Mouse (Mus musculus): ENCODE measurements around the gene Chd3. TPM values are rescaled to one million over a fixed set of nuclear protein-coding genes. Genes with fewer than 3 reads are reported as not detected.
"Not testable (repeated sequence)": the region's sequence is repeated elsewhere in the genome, so short reads cannot be mapped to it uniquely, and the experiment has no call there.

Gene Chd3
- polyA plus RNA-seq, 1 experiment from 2014 or later: 26.5 TPM

DNA sequence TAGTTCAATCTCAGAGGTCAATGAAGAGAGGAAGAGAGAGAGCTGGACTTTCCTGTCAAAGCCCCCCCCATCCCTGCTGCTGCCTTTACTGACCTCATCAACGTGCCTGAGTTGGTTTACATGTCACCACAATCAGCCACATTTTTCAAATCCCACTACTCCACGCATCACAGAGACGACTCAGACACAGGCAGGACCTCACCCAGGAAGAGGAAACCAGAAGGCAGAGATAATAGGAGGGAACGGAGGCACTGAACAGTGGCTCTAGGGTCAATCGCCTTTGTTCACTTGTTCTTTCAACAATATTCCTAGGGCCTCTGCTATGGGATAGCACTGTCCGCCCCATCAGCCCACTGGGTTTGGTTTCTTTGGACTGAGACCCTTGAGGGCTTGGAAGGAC is 41.6 kb downstream of the Chd3 start:
- H3K27ac ChIP-seq: no peak overlapping the region
- H3K36me3 ChIP-seq: no peaks in the 10 kb centered on the region
- DNase-seq (ENCODE audit: low spot score): no peak
- peaks cover 57% of the 10 kb centered on the region for H3K4me1 ChIP-seq
- no peak overlapping the region for H3K4me3 ChIP-seq
- 38% methylated on average over 6 of the region's 6 CpGs for WGBS
- no peaks in the 10 kb centered on the region for H3K9me3 ChIP-seq
- H3K27me3 ChIP-seq (ENCODE audit: insufficient read depth, poor library complexity, severe bottlenecking): peaks cover 51% of the 10 kb centered on the region

DNA sequence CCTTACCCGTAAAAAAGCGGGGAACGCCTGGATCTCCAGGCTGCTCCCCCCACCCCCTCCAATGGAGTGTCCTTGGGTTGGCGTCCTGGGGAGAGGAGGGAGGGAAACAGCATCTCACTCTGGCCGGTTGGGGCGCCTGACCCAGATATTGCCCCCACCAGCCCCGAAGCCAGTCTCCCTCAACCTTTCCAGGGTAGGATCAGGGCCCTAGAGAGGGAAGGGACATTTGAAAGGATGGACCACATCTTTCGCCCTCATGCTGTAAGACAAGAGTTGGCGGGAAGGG is 42.1 kb downstream of the Chd3 start:
- no peaks in the 10 kb centered on the region for H3K9me3 ChIP-seq
- peaks cover 51% of the 10 kb centered on the region for H3K27me3 ChIP-seq (ENCODE audit: insufficient read depth, poor library complexity, severe bottlenecking)
- no peaks in the 10 kb centered on the region for H3K36me3 ChIP-seq
- 11% methylated on average over 9 of the region's 9 CpGs for WGBS
- no peak for DNase-seq (ENCODE audit: low spot score)
- H3K4me3 ChIP-seq: peak overlapping the region; percentile 74
- H3K27ac ChIP-seq: no peak overlapping the region
- H3K4me1 ChIP-seq: peaks cover 57% of the 10 kb centered on the region

DNA sequence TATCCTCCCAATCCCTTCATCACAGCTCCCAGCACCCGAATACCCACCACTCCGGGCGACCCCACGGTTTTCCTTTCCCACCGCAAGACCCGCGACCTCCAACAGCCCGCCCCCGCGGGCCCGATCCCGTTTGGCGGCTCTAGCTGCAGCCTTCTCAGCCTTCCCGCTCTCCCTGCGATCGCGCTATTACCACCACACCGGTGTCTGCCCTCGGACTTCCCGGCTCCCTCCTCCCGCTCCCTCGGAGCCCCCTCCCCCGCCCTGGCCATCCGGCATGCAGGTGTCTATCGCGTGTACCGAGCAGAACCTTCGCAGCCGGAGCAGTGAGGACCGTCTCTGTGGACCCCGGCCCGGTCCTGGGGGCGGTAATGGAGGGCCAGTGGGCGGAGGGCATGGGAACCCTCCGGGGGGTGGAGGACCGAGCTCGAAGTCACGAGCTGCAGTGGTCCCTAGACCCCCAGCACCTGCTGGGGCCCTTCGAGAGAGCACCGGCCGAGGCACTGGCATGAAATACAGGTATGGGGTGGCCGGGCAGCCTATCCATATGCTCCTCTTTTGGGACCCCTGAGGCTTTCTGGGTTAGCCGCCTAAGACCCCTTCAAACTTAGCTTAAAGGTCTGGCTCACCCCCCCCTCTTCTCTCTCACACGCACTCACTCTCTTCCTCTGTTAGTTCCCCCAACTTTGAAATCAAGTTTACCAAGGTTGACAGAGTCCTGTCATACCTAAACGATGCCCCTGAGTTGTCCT is 42.6 kb downstream of the Chd3 start:
- Histone ChIP-seq H3K4me3 (peak overlapping the region; percentile 74), H3K36me3 (no peaks in the 10 kb centered on the region), H3K4me1 (peaks cover 55% of the 10 kb centered on the region), H3K27me3 (ENCODE audit: insufficient read depth, poor library complexity, severe bottlenecking) (peaks cover 51% of the 10 kb centered on the region), H3K9me3 (no peaks in the 10 kb centered on the region), H3K27ac (peak overlapping the region; percentile 82)
- under 1% methylated on average over 45 of the region's 45 CpGs for WGBS
- no peak for DNase-seq (ENCODE audit: low spot score)

DNA sequence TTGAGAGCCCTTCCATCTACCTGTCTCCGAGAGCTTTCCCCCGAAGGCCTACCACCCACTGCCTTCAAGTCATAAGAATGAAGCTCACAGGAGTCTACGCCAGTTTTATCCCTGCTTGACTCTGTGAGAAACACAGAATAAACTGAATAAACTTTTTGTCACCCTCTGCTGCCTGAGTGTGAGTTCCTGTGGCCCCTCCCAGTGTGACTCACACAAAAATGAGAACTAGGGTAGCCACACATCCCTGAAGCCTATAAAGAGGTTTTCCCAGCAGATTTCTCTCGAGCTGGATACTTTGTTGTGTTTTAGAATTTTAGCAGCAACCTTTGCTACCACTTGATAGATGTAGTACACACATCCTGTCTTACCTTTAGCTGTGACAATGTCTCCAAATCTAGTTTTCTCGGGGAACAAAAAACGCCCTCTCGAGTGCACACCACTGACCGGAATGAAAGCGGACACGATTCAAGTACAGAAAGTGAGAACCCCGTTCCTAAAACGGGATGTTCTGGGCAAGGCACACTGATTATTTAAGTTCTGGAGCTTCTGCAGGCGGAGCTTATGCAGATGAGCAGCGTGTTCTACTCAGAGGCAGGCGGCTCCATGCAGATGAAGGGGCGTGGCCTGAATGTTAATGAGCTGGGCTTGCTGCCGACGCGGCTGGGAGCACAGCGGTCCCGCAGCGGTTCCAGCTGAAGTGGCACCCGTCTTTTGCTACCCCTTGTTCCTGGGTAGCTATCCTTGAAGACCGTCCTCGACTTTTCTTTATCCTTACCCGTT is 43.4 kb downstream of the Chd3 start, which contains the start of gene Kcnab3:
Gene Kcnab3 (plus strand): TSS at position 631 of the 780 bp plus-strand sequence.
- Histone ChIP-seq H3K9me3 (no peaks in the 10 kb centered on the region), H3K4me3 (peak within 1 kb of the TSS; percentile 74), H3K27ac (peak within 1 kb of the TSS; percentile 82), H3K36me3 (peaks cover 3% of the 10 kb centered on the region), H3K4me1 (peaks cover 48% of the 10 kb centered on the region), H3K27me3 (ENCODE audit: insufficient read depth, poor library complexity, severe bottlenecking) (peaks cover 46% of the 10 kb centered on the region)
- DNase-seq (ENCODE audit: low spot score): peak; percentile 94
- WGBS: 12% methylated on average over 26 of the region's 26 CpGs

DNA sequence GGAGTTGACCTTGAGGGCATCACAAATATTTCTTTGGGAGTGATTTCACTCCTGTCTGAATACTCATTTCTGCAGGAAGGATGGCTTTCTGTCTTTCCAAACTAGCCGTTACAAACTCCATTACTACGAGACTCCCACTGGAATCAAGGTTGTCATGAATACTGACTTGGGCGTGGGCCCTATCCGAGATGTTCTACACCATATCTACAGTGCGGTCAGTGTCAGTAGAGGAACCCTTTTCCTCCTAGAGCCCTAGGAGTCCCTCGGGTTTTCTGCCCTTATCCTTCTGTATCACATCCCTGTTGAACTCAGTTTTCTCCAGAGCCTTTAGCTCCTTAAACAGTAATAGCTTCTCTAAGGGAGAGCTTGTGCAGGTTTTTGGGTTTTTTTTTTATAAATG is 44.5 kb downstream of the Chd3 start:
- H3K4me1 ChIP-seq: peaks cover 49% of the 10 kb centered on the region
- H3K27ac ChIP-seq: peak overlapping the region; percentile 94; the same call in 1 of the 2 replicates
- H3K9me3 ChIP-seq: no peaks in the 10 kb centered on the region
- DNase-seq (ENCODE audit: low spot score): no peak
- peak overlapping the region; percentile 77 for H3K4me3 ChIP-seq
- H3K27me3 ChIP-seq (ENCODE audit: insufficient read depth, poor library complexity, severe bottlenecking): peaks cover 35% of the 10 kb centered on the region
- 75% methylated on average over 6 of the region's 6 CpGs for WGBS
- H3K36me3 ChIP-seq: peaks cover 11% of the 10 kb centered on the region

DNA sequence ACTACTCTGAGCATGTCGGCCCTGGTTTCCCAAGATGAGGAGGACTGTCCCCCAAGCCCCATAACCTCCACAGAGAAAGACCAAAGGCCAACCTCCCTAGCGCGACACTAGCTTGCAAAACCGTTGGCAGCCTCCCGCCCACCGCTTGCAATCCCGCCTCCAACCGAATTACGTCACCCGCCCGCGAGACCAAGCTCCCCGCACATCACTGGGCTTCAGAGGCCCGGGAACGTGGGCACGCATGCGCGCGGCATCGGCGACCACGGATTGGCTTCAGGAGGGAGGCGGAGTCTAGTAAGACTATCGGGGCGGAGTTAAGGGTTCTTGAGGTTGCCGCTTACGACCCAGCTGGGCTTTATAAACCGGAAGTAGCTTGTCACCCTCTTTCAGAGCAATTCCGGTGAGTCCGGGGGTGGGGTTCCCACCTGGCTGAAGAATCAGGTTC is 45.5 kb downstream of the Chd3 start, which contains the start of the genes Cntrob and Trappc1:
Gene Cntrob (minus strand): TSS at position 109 of the 445 bp plus-strand sequence.
Gene Trappc1 (plus strand): TSS at position 314 of the 445 bp plus-strand sequence.
- Histone ChIP-seq H3K4me3 (peak within 1 kb of the TSS; percentile 77), H3K4me1 (peaks cover 49% of the 10 kb centered on the region), H3K27me3 (ENCODE audit: insufficient read depth, poor library complexity, severe bottlenecking) (peaks cover 25% of the 10 kb centered on the region), H3K27ac (peak within 1 kb of the TSS; percentile 94), H3K9me3 (no peaks in the 10 kb centered on the region), H3K36me3 (peaks cover 22% of the 10 kb centered on the region)
- under 1% methylated on average over 30 of the region's 30 CpGs for WGBS
- peak; percentile 100 for DNase-seq (ENCODE audit: low spot score)

DNA sequence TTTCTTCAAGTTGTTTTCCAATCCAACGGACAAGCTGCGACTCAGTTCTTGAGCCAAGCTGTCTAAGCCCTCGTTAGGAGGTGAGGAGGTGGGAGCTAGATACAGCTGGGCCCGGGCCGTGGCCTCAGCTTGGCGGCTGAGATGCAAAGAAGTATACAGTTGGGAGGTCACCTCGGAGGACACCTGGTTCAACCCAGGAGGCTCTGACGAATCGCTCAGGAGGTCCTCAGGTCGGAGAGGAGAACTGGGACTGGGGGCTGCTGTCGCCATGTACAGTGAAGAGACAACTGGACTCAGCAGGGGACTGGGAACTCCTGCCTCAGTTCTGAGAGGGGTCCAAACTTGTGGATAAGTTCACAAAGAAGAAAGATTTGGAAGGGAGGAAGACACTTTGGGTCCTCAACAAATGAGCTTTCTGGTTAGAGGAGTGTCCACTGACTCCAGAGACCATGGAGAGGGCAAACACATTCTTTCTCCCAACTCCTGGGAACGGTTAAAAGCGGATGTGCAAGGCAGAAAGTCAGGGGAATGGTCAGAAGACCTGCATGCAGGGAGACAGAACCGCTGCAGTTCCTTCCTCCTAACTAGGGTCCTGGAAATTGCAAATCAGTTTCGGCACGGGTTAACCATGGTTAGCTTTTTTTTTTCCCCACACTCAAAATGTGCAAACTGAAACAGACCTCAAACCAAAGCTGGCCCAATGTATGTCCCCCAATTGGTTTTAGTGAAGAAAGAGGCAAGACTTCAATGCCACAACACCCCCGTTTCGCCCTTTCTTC is 46.3 kb downstream of the Chd3 start:
- DNase-seq (ENCODE audit: low spot score): no peak
- Histone ChIP-seq H3K36me3 (peaks cover 30% of the 10 kb centered on the region), H3K27me3 (ENCODE audit: insufficient read depth, poor library complexity, severe bottlenecking) (peaks cover 17% of the 10 kb centered on the region), H3K4me1 (peaks cover 49% of the 10 kb centered on the region), H3K27ac (peak overlapping the region; percentile 94), H3K4me3 (peak overlapping the region; percentile 77), H3K9me3 (no peaks in the 10 kb centered on the region)
- WGBS: 28% methylated on average over 18 of the region's 18 CpGs

DNA sequence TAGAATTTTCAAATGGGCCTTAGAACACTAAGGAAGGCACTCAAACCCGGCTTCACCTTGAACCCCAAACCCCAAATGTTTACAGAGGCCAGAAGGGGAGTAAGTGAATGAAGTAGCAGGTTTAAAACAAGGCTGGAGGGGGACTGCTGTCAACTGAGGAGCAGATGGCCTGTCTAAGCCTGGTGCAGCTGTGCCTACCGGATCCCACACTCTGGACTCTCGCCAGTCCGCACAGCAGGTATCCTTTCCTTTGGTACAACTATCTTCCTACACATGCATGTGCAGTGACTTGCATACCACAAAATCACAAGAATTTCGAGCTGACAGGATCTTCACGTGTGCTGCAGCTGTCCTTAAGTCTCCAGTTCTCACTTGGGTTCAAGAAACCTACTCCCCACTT is 47.2 kb downstream of the Chd3 start:
- H3K4me3 ChIP-seq: peak overlapping the region; percentile 77
- DNase-seq (ENCODE audit: low spot score): no peak
- no peak overlapping the region for H3K27ac ChIP-seq
- no peaks in the 10 kb centered on the region for H3K9me3 ChIP-seq
- peaks cover 42% of the 10 kb centered on the region for H3K4me1 ChIP-seq
- H3K36me3 ChIP-seq: peaks cover 38% of the 10 kb centered on the region
- WGBS: 80% methylated on average over 6 of the region's 6 CpGs
- peaks cover 8% of the 10 kb centered on the region for H3K27me3 ChIP-seq (ENCODE audit: insufficient read depth, poor library complexity, severe bottlenecking)

DNA sequence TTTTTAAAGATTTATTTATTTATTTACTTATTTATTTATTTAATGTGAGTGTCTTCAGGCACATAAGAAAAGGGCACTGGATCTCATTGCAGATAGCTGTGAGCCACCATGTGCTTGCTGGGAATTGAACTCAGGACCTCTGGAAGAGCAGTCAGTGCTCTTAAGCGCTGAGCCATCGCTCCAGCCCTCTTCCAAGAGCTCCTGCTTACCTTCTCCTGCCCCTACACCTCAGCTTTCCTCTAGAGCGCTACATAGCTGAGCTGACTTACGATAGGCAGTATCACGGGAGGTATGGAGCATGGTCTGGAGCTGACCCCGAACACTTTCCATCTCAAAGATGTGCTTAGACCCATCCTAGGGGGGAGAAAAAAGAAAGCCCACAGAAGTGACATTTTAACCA is 47.6 kb downstream of the Chd3 start:
- no peak overlapping the region for H3K4me3 ChIP-seq
- no peaks in the 10 kb centered on the region for H3K9me3 ChIP-seq
- H3K36me3 ChIP-seq: peaks cover 39% of the 10 kb centered on the region
- DNase-seq (ENCODE audit: low spot score): no peak
- peaks cover 4% of the 10 kb centered on the region for H3K27me3 ChIP-seq (ENCODE audit: insufficient read depth, poor library complexity, severe bottlenecking)
- no peak overlapping the region for H3K27ac ChIP-seq
- peaks cover 38% of the 10 kb centered on the region for H3K4me1 ChIP-seq
- 85% methylated on average over 6 of the region's 6 CpGs for WGBS

DNA sequence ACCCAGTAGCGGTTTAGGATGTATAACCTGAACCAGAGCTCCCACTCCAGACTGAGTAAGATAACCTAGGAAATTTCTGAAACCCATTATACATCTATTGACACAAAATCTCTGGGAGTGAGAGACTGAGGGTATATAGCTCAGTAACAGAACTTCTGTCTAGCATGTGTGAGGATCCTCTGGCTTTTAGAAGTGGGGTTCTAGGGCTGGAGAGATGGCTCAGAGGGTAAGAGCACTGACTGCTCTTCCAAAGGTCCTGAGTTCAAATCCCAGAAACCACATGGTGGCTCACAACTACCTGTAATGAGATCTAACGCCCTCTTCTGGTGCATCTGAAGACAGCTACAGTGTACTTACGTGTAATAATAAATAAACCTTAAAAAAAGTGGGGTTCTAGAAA is 51.2 kb downstream of the Chd3 start:
- H3K27me3 ChIP-seq (ENCODE audit: insufficient read depth, poor library complexity, severe bottlenecking); H3K4me3 ChIP-seq; H3K9me3 ChIP-seq; H3K27ac ChIP-seq; DNase-seq (ENCODE audit: low spot score): not testable (repeated sequence)
- Histone ChIP-seq H3K4me1 (peaks cover 14% of the 10 kb centered on the region), H3K36me3 (peaks cover 69% of the 10 kb centered on the region)
- 85% methylated on average over 3 of the region's 3 CpGs for WGBS

DNA sequence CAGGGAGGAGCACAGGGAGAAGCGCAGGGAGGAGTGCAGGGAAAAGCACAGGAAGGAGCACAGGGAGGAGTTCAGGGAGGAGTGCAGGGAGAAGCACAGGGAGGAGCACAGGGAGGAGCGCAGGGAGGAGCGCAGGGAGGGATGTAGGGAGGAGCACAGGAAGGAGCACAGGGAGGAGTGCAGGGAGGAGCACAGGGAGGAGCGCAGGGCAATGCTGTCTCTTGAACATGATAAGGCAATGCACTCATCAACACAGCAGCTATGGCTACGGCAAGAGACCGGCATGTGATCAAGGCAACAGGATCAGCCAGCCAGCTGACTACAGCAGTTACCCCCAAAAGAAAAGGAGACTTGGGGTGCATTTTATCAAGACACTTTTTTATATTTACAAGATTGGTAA is 52.8 kb downstream of the Chd3 start:
- Histone ChIP-seq H3K27ac (no peak overlapping the region), H3K4me1 (0 out of 2 replicates have a peak, but pooled peaks cover 2% of the 10 kb centered on the region), H3K4me3 (no peak overlapping the region), H3K36me3 (peaks cover 75% of the 10 kb centered on the region), H3K27me3 (ENCODE audit: insufficient read depth, poor library complexity, severe bottlenecking) (no peaks in the 10 kb centered on the region), H3K9me3 (no peaks in the 10 kb centered on the region)
- DNase-seq (ENCODE audit: low spot score): no peak
- 94% methylated on average over 6 of the region's 6 CpGs for WGBS

DNA sequence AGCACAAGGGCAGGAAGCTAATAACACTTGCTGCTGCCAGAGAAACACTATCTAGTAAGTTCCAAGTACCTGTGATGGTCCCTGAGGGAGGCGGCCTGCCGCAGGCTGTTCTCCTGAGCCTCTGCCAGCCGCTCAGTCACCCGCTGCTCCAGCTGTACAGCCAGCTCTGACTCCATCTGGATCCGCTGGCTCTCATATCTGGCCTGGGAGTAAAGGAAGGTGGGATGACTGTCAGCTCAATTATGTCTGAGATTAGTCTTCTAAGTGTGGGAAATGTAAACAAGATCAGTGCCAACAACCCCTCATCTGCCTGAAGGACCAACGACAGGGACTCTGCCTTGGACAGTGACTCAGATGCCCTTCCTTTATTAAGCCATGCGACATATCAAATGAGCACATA is 57.9 kb downstream of the Chd3 start:
- Histone ChIP-seq H3K36me3 (peaks cover 82% of the 10 kb centered on the region), H3K27ac (no peak overlapping the region), H3K4me1 (peaks cover 5% of the 10 kb centered on the region; the same call in 1 of the 2 replicates), H3K27me3 (ENCODE audit: insufficient read depth, poor library complexity, severe bottlenecking) (no peaks in the 10 kb centered on the region), H3K4me3 (no peak overlapping the region), H3K9me3 (no peaks in the 10 kb centered on the region)
- DNase-seq (ENCODE audit: low spot score): no peak
- WGBS: 69% methylated on average over 7 of the region's 7 CpGs
